Mouse (Mus musculus) thymus, adult 18-20 months (tissue): Measurements from ENCODE around the gene Osbp.

Experiments
- DNase-seq, 2 experiments: peaks; one replicate each; pipeline ENCODE4 v3.0.0; 2022; ENCODE audit warnings: mixed read lengths in 2 of 2

Gene Osbp

DNA sequence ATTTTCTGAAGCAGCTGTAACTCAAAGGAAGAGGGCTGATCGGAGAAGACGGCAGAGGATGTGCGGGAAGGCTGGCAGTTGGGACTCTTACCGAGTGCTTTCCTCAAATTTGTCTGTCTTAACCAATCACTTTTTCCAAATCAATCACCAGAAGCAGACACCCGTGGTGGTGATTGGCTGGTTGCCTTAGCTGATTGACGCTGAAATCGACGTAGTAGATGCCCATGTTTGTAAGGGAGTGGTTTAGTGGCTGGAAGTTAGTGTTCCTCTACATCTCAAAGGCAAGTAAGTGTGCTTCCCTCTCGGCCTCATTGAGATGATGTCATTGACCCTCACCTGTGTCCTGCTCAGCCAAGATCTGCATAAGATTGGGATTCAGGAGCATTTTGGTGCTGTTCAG, 26.3 kb downstream of the Osbp start:
- DNase-seq: no peak

DNA sequence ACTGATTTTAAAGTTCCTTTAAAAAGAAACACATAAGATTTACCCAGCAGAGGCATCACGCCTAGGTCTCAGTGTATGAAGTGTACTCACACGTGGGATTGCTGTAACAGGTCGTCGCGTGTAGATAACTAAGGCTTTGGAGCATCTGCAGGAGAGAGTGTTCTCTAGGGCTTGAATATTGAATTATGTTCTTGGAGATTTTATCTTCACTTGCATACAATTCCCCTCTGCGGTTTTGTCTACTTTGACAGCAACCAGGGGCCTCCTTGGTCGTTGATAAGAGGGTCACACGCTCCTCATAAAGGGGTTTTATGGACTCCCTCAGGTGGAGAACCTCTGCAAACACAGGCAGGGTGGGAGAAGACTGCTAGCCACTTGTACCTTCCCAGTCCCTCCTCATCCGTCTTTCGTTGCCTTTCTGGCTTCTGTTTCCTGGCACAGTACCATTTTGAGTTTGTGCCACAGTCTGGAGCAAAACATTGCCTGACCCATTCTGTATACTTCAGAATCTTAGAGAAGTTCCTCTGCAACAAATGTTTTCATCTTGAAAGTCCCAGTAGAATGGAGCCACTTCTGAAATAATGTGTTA, 26.8 kb downstream of the Osbp start:
- DNase-seq: no peak

DNA sequence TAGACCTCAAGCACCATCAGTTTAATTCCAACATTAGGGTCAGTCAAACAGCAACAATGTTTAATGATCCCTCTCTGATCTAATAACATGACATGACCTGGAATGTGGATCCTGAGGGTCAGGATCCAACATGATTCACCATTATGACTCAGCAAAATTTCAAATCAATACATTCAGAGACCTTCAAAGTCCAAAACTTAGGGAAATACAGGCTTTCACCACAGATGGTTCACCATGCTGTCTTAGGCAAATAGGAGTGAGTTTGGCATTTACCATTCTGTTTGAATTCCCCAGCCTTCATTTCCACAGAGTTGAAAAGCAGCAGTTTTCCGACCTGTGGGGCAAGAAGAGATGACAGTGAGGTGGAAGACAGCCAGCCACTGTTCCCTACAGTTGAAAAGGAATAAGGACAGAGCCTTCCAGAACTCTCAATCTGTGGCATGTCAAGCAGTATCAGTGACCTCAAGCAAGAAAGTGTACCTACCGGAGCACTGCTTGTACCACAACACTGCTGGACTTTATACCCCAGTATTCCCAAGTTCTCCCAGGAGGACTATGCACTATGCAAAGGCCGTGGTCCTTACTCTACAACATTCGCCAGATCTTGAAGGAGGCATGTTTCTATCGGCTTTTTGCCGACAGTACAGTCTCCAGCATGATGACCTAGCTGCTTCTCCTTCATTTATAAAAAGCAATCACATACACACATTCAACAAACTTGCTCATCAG, 29.1 kb downstream of the Osbp start:
- DNase-seq: no peak

DNA sequence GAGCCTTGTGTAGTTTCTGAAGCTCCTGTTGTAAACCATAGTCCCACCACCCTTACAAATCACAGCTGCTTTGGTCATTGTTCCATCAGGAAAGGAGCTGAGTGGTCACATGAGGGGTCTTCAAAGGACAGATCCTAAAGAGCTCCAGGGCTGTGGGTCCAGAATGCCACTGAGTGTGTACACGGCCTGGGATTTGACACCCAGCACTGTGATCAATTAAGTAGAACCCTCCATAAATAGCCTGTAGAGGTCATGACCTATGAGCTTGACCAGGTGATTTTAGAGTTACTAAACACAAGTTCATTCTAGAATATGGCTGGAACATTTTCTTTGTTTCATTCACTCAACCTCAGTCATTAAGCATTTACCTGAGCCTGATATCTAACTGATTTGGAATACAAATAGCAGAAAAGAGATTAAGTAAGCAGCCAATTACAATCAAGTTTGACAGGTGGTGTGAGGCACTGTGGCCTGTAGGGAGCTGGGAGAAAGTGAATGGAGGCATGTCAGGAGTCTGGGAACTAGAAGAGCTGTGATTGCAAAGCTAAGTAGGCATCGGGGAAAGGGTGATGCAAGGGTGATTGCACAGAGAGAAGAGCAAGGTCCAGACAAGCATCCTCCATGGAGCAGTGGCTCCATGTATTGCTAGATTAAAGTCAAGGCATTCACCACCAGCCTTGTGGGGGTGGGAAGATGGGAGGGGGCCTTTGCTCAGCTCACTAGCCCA, 30.1 kb downstream of the Osbp start:
- DNase-seq: no peak

DNA sequence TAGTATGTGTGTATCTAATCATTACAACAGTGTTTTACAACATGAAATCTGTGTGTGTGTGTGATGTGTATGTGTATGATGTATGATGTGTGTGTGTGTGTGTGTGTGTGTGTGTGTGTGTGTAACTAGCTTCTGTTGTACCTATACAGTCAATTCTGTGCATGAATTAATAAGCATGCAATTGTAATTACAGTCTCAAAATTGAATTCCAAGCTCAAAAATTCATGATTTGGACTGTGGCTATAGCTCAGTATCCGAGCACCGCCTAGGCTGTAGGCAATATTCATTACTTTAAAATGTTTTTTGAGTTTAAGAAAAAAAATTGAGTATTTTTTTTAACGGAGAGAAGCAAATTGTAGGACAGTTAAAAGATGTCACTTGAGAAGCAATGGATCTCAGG, 35.9 kb downstream of the Osbp start:
- no peak for DNase-seq

DNA sequence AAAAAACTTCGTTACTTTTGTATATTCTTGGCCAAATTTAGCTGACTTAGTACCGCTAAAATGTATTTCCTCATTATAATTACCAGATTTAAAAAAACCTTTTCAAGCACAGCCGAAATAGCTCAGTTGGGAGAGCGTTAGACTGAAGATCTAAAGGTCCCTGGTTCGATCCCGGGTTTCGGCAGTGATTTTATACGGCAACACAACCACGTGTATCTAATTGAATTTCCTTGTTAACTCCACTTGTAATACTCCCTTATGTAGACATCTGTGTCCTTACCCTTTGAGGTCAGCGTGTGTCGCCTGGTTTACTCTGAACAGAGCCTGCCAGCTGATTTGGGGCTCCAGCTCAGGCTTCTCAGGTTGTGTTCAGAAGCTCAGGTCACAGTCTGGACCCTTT, 36.4 kb downstream of the Osbp start:
- peak in 1 of 2 experiments; percentile 51 for DNase-seq

DNA sequence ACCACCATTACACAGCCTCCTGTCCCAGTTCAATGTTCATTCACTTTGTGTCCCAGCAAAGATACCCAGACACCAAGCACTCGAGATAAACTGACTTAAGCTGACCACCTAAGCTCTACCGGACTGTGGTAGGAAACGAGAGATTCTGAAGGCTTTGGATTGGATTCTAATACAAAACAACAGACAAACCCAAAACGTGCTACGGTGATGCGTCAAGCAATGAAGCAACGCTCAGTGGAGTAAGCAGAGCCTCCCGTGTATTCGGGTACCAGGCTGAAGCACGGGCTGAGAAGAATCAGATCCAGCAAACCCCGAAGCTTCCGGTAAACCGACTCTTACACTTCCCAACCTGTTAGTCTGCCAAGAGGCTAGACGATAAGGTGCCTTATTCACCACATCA, 37.0 kb downstream of the Osbp start:
- no peak for DNase-seq

DNA sequence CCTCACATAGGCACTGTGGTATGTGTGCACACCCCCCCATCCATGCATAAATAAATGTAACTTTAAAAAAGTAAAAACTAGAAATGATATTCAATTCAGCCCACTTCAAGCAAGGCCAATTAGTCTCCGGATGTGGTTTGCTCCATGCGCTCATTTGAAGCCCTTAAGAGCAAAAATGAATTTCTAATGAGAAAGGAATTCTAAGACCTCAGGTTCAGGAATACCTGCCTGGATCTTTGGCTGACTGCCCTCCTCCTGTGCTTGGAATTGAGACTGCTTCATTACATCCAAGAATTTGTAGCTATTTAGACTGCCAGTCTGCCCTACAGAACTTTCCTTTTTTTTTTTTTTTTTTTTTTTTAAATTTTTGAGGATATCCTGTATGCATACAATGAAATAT, 37.8 kb downstream of the Osbp start:
- DNase-seq: no peak

DNA sequence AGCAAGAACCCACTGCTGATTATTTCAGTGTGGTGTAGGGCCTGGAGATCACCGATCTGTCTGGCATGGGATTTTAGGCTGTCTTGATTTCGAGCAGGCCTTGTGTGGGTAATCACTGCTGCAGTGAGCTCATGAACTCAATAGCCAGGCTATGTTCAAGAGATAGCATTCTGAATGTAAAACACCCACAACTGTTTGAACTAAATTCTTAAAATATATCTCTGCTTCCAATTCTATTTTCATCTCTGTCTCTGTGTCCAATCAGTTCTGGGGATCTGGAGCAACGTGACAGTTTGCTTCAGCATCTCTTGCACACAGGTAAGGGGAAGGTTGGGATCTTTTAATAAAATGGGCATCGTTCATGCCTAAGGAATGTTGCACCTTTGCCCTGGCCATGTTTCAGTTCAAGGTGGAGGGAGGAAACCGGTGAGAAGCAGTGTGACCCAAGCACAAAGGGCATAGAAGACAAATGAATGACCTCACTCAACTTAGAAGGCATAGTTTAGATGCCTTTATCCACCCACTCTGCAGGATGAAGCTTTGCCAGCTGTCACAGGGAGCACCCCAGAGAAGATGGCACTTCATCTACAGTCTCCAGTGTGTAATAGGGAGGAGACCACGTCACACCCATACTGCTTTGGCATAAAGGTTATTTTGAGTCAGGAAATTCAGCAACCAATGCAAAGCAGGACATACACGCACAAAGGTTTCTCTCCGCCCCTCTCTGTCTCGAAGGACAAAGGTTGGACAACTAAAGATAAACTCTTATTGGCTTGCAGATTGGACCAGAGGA, 38.7 kb downstream of the Osbp start:
- DNase-seq: no peak

DNA sequence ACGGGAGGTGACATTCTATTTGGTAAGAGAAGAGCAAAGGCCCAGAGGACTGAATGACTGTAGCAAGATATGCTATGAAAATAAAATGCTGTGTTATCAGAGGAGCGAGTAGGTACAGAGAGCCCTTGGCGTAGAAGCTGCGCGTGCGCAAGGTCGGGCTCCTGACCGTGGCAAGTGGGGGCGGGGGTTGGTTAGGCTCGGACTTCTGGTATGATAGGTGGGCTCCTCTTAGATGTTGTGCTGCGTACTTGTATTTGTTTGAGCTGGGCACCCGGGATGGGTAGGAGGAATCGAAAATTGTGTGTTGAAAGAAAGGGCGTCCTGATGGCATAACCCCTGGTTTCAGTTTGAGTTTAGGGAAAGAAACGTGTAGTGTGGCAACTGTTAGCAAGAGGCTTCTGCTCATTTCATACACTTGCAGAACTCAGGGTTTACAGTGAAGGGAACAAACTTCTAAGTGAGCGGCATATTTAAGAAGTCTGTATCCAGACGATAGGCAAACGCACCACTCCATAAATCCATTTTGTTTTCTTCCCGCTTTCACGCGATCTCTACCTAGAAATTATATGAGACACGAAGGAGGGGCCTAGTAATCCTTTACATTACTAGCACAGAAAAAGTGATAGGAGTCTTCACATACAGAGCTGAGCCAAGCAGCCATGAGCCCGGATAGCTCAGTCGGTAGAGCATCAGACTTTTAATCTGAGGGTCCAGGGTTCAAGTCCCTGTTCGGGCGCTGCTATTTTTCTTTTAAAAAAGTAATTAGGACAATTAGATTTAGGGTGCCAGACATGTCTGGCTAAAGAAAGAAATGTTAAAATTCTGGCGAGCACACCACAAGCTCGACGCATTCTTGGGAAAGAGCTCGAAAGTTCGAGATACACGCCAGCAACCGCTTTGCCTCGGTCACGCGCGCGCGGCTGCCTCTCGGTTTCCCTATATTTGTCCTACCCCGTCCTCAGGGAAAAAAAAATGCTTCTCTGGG, 39.9 kb downstream of the Osbp start:
- DNase-seq: peak; percentile 69 to 75

DNA sequence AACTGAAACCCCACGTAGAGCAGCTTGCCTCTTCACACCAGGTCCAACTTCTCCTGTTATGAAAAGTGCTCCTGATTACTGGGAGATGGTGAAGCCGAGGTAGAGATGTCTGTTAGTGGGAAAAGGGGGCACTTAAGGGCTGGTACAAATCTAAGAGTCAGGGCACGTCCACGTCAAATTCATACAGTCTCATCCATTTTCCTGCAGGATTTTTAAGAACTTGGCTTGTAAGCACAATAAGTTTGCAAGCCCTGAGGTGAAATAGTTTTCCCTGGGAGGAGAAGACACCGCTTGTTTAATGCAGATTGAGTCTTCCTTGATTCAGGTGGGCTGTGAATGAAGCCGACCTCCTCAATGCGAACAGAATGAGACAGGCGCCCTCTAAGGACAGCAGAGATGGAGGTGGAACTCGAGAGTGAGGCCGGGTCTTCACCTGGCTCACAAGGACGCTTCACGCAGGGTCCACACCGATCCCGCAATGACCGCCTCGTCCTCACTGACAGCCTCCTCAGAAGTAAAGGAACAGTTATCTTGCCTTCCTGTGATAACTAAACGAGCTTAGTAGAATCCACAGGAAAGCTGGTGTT, 40.7 kb downstream of the Osbp start:
- DNase-seq: peak in 1 of 2 experiments; percentile 39

DNA sequence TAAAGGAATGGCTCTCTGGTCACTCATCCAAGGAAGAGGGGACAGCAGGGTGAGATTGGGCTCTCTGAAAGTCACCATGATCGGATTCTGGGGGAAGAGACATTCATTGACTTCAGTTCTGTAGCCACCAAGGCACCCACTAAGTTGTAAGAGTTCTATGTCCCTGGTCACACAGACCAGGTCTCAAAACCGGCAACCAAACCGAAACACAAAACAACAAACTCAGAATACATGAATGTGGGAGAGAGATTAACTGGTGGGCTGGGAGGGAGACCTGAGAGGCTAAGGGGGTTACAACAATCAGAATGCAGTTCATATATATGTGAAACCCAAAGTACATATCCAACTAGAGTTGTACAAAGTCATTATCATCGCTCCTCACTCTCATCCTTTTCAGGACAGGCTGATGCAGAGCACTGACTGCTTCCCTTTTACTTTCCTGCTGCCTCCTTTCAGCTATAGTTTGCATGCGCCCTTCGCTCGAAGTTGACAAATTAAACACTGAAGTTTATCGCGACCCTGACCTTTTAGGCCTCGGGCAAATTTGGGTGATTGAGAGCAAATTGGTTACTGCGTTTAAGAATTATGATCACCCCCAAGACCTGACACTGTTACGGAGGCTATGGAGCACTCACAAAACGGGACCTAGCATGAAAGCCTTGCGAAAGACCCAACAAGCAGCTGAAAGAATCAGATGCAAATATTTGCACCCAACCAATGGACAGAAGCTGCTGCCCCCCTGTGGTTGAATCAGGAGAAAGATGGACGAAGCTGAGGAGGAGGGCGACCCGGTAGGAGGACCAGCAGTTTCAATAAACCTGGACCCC, 41.6 kb downstream of the Osbp start:
- no peak for DNase-seq

DNA sequence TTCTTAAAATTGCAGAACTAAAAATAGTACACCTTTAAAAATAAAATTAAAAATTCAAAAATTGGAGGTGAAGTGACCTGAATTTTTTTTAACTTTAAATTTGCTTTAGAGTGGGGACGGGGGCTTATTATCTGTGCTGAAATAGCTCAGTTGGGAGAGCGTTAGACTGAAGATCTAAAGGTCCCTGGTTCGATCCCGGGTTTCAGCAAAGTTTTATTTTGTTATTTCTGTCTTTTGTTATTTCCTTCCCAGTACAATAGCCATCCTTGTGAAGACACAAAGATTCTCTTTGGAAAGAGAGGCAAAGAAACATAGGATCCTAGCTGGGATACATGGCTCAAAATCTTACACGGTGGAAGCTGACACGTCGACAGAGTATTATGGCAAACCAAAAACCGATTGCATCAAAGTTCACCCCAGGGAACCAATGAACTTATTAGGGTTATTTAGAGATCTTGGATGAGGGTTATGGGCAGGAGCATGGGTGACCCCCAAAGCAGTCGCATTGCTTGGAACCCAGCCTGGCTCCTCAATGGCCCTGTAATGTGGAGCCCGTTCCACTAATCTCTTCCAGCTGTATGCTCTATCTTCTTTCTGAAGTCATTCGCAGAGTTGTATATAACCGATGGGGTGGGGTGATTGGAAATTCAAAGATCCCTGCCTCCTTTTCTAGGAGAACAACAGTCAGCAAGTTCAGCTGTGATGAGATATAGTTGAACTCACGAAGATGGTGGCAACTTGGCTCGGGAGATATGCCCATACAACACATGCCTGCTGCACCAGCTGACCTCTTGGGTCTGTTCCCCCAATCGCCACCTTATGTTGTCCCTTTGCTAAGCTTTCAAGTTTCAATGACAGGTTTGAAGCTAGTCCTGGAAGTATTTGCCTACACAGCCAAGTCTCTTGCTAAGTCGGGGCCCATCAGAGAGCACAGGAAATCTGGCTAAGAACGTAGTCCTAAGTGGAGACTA, 43.0 kb downstream of the Osbp start:
- DNase-seq: no peak

DNA sequence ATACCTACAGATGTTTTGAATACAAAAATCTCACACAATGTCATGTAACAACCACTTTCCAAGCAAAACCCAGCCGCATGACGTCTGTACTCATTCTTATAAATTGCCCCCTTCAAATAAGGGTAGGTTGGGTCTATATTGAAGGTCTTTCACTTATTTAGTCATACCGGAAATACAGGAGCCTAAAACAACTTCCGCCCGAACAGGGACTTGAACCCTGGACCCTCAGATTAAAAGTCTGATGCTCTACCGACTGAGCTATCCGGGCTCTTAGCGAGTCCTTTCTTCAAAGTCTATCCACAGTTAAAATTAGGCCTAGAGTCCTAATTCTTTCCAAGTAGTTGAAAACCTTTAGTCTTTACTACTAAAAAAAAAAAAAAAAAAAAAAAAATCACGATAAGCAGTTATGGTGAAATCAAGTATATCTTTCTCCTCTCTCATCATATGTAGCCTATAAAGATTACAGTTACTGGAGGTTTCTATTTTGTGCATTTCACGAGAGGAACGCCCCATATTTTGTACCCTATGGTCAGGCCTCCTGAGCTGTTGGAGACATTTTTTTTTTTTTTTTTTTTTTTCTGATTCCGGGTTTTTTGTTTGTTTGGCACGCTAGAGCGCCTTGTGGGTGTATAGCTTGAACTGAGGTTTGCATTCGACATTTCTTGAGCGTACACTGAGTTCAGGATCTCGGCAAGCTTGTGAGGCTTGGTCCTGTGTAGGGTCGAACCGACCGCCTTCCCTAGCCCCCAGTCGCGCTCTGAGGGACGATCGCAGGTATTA, 44.0 kb downstream of the Osbp start:
- DNase-seq: peak in 1 of 2 experiments; percentile 59

DNA sequence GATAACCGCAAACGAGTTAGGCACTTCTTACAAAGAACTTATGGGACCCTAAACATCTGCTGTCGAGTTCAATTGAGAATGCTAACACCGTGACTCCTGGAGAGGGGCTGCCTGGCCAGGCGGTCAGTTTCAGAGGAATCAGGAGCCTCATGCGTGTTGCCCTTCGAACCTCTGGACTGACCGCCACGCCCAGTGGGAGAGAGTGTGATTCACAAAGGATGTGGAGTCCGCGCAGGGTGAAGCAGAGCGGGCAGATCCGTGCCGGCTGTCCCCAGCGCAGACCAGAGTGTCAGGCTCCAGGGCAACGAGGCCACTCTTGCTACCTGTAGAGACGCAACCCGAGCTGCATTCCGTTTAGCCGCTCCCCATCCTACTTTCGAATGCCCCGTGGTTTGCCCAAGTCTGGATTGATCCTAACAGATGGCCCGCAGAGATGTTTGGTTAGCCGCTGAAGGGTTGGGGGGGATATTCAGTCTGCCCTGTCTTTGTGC, 44.6 kb downstream of the Osbp start:
- peak; percentile 40 to 44 for DNase-seq

DNA sequence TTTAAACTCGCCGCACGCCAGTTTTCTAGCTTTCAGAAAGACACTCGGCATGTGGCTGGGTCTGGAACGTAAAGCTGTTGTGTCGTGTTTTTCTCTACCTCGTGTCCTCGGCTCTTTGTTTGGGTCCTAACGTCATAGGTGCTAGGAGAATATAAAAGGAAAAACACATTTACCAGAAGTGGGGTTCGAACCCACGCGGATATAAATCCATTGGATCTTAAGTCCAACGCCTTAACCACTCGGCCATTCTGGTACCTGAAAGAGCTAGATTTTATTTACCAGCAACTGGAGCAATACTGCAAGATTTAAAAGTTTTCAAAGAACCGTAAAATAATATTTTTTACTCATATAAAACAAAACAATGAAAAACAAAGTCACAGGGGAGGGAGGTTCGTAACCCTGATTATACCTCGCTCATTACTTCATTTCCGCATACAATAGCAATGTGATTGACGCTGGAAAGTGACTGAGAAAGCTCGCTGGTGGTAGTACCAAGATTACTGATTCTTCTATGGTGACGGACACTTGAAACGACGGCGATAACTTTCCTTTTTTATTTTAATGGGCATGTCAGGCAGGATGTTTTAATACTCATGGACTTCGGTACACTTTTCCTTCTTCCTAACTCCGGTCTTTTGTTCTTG, 45.3 kb downstream of the Osbp start:
- DNase-seq: peak in 1 of 2 experiments; percentile 55
